Mouse (Mus musculus) T-cell, adult 2 months (primary cell): Measurements from ENCODE around the gene Maml3.

Source experiments
- DNase-seq: peaks from one replicate; pipeline ENCODE4 v3.0.0; 2022; ENCODE audit warnings: low spot score

Maml3 gene

DNA sequence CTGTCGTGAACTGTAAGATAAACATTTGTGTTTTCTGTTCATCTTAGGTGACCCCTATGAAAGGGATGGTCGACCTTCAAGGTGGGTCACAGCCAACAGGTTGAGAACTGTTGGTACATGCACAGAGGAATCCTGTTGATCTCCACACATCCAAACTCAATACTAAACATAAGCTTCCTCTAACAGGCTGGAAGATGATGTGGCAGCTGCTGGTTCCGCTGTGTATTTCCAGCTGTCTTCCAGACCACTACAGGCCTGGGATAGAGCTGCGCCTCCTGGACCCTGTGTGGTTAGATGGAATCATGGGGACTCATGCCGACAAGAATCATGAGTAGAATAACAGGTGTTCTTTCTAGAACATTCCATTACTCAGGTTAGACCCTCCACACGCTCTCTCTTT lies 101.2 kb downstream of the Maml3 start:
- DNase-seq, result no peak

DNA sequence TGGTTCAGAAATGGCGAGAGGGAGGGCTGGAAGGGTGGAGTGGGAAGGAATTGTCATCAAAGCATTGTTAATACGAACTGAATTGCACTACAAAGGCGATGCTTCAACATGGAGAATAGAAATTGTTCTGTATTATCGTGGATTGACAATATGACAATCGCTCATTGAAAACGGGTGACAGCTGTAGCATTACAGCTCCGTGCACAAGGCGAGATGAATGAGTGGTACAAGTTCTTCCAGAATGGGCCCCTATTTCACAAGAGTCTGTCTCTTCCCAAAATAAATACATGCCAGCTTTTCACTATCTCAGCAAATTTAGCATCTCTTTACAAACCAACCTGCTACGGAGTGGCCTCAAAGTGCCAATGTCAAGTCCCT lies 103.4 kb downstream of the Maml3 start:
- no peak for DNase-seq

GRCm38 (mm10) chr3:52000871-52001517 lies 103.9 kb downstream of the Maml3 start:
- DNase-seq, result no peak

GRCm38 (mm10) chr3:51999671-52000437 lies 105.0 kb downstream of the Maml3 start:
- peak; percentile 90 for DNase-seq

DNA sequence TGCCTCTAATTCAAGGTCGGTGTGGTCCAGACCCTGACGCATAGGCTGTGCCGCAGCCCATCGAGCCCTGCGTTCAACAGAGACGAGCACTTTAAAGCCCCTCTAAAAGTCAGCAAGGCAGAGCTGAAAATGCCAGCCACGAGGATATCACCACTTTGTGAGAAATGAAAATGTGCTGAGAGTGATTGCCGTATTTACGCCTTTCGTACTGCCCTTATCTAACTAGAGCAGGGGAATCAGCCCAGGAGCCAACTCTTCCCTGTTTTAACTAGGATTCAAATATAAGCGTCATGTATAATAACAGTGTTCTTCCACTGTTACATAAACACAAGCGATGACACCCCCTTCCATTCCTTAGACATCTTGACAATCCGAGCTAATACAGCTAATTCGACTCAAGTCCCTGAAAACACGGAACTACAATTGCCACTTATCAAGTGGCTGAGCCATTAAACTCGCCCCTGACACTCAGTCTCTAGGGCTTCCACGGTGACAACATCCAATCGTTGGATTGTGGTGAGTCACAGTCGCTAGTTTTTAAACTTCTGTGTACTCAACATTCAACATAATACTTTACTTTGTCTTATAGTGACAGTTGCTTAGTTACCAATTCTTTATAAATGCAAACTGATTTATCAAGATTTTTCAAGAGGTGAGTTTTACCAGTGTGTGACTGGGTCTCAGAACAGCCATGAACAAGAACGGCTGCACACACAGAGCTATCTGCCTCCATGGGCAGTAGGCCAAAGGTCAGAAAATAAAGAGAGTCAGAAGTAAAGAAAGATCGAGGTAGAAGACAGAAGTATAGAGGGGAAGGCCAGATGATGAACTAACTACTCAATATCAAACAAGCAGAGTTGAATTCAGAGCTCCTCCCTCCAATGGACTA lies 106.1 kb downstream of the Maml3 start:
- no peak for DNase-seq

DNA sequence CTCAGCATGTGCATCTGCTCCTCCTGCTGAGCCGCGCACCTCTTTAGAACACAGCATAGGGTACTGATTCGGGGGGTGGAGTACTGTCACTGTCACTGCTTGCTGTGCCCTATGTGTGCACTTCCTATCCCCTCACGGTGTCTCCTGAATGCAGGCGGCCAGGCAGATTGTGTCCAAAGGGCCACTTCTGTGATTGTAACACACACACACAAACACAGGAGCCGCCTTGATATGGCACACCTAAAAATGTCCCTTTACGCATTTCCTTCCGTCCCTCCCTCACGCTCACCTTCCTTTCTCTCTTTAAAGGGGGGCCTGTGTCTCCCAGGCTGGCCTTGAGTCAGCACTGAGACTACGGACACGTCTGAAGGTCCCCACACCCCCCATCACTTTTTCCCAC lies 107.3 kb downstream of the Maml3 start:
- DNase-seq, result no peak

- no peak for DNase-seq
These were observed 118.4 kb downstream of the Maml3 start for GRCm38 (mm10) chr3:51986507-51986906.

DNA sequence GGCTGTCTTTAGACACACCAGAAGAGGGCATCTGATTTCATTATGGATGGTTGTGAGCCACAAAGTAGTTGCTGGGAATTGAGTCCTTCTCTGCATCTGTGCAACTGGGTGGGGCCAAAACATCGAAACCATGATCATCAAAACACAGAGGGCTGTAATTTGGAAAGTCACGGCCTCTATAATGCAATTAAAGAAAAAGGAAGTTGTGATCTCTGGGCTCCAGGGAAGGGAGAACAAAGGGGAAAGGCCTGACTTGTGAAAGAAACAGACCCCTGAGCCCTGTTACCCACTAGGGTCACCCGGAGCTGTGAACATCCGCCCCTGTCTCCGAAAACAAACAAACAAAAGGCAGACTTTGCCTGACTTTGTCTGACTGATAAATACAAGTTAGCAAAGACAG lies 123.4 kb downstream of the Maml3 start:
- DNase-seq, result no peak

DNA sequence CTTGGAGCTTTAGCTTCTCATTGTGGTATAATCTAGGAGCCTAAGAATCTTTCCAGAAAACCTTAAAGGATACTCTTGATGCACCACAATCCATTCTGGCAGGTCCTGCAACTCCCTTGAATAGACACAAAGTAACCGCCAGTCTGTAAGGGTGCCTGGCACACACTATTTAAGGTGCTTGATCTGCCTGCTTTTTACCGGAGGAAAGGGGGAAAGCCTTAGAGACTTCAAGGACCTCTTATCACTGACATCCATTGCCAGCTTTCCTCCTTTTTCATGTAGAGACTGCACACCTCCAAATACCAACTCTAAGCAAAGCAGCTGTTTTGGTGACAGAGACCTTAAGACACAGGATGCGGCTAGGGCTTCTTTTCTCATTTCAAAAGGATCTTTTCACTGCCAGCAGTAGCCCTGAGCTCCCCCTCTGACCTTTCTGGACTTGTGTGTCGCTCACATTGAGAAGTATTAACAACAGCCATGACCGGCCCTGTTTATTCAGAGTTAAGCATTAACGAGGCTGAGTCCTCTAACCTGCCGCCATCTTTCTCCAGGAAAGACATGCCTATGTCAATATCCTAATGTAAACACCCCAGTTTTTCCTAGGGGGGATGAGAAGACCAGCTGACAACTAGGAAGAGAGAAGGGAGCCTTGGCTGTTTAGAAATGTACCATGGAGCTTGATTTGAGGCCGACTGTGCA lies 127.1 kb downstream of the Maml3 start:
- DNase-seq, result no peak

- no peak for DNase-seq
These were observed 130.3 kb downstream of the Maml3 start for GRCm38 (mm10) chr3:51974601-51975000.

- no peak for DNase-seq
These were observed 130.7 kb downstream of the Maml3 start for GRCm38 (mm10) chr3:51974153-51974552.

DNA sequence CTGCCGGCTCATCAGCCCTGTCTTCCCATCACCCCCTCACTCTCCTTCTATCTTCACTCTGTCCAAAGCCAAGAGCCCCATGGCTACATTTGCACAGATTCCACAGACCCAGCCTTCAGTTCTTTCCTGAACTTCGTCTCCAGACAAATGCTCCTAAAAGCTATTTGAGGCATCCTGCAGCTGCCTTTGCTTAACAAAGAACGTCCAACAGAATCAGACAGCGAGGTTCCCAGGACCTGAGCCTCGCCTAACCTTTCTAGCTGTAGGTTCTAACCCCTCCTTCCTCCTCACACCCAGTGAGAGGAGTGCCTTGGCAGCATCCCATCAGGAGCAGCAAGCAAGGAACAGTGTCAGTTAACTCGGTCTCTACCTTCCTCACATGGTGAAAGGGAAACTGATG lies 132.3 kb downstream of the Maml3 start:
- DNase-seq, result no peak

DNA sequence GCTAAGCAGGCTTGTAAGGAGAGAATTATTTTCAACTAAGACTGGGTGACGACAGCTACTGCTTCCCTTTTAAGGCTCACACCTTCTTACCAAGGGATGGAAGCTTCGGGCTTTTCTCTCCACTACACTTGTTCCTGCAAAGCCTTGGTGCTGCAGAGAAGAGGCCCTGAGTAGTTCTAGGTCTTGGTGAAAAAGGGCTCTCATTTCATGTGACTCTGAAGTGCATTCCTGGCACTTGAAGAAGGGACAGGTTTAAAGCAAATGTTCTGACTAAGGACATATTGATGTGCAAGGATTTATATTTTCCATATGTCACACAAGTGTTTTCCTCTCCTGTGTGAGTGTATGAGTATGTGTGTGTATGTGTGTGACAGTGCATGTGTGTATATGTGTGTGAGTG lies 134.4 kb downstream of the Maml3 start:
- no peak for DNase-seq

DNA sequence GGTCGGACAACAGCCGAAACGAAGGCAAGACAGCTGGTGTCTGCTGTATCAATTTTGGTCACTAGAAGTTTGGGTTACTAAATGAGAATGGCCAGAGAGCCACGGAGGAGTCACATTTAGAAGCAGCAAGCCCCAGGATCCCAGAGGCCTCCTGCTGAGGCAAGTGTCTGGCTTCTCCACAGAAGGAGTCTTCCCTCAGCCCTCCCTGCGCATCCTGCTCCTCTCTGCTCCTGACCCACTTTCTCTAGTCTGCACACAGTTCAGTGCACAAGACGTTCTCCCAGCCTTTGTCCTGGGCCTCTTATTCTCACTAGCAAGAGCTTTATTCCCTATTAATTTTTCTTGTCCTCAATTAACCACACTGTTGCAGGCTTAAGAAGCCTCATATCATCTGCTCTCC lies 135.4 kb downstream of the Maml3 start:
- DNase-seq, result no peak

- no peak for DNase-seq
These were observed 139.0 kb downstream of the Maml3 start for GRCm38 (mm10) chr3:51965841-51966240.

DNA sequence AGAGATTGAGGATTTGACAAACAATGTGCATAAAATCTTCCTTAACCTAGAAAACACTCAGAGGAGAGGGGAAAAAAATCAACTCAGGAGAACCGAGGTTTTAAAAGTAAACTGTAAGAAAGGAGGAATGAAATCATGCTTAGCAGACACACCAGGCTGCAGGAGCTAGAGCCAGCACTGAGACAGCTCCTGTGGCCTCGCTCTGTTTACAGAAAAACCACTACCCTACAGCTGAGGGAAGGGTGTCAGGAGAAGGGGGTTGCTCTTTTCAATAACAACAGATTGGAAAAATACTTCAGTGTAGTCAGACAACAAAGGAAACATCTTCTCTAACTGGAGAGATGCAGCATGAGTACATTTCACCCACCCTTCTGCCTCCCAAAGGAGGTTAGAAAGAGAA lies 139.4 kb downstream of the Maml3 start:
- DNase-seq, result no peak

GRCm38 (mm10) chr3:51965008-51965407 lies 139.9 kb downstream of the Maml3 start:
- no peak for DNase-seq

DNA sequence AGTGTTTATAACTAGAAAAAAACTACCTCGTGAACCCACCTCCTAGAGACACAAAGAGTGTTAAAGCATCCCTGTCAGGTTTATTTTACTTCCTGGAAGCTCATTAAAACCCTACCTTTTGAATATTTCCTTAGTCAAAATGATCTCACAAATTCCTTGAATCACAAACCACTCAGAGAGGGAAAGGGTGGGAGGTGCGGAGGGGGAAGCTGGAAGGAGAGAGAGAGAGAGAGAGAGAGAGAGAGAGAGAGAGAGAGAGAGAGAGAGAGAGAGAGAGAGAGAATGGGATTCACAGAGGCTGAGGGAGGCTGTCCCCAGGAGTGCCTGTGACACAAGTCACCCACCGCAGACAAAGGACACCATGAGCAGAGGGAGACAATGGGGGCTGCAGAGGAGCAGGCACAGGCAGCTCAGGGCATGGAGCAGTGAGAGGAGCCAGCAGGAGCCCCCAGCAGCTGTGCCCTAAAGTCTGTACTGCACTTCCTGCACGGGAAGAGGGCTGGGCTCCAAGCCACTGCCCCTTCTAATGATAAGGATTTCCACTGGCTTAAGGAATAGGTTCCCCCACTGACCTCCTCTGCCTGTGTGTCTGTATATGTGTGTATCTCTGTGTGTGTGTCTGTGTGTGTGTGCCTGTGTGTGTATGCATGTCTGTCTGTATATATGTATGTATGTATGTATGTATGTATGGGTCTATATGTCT lies 140.8 kb downstream of the Maml3 start:
- DNase-seq, result no peak

GRCm38 (mm10) chr3:51963151-51963791 lies 141.6 kb downstream of the Maml3 start:
- DNase-seq, result no peak

DNA sequence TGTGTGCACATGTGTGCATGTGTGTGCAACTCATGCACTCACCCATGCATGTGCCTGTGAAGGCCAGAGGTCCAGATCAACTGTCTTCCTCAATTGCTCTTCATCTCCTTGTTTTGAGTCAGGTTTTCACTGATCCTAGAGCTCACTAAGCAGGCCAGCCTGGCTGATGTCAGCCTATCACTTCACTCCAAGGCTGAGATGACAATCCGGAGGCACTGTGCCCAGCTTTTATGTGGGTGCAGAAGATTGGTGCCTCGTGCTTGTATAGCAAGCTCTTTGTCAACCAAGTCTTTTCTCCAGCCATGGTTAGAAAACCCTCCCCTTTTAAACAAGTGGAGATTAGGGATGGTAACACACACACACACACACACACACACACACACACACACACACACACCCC lies 146.1 kb downstream of the Maml3 start:
- DNase-seq, result no peak

- DNase-seq, result no peak
These were observed 150.4 kb downstream of the Maml3 start for GRCm38 (mm10) chr3:51954441-51954840.
